Mouse (Mus musculus): ENCODE data around the gene Dmwd.

DNA sequence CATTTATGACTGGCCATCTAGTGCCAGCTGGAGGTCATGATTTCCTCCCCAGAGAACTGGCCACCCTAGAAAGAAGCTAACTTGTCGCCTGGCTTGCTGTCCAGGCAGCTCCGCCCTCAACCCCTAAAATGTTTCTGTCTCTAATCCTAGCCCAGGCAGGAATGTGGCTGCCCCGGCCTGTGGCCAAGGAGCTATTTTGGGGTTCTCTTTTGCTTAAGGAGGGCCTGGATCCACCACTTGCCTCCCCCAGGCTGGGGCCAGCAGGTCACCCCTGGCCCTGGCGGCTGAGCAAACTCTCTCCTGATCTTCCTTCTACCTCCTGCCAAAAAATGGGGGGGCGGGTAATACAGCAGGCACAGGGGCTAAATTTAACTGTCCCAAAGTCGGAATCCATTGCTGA is 7.1 kb downstream of the Dmwd start:
- TF ChIP-seq CTCF (IDR thresholded peaks at IDR 0.05; ENCODE audit: low read depth): no peak
- no peak for TF ChIP-seq EP300 (IDR thresholded peaks at IDR 0.05; ENCODE audit: low read depth)

Measured in liver, postnatal 0 days (tissue).